Mouse (Mus musculus): ENCODE results near the gene Vmn2r16.

The Vmn2r16 gene

DNA sequence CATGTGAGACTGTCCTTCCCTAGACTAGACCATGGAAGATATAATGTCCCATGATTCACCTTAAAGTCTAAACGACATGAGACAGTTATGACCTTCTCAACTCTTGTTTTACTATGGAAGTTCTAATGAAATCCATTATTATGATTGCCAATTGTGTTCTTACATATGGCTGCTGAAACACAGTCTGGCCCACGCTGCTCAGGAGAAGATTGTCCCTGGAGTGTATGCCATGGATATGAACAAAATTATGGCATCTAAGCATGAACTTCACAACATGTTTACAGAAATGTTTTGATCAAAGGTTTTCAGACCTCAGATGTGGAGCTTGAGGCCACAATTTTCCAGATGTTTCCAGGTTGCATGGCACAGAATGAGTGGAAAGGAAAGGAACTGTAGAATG is at the start of gene Vmn2r16:
Gene Vmn2r16, plus strand, starts transcription at position 301 of the 400 bp plus-strand sequence.
- no peak for DNase-seq (ENCODE audit: low spot score in 2 of 2)

GRCm38 (mm10) chr5:109294655-109295054 is 35.3 kb upstream of the Vmn2r16 start:
- DNase-seq (ENCODE audit: low spot score in 2 of 2): no peak

- DNase-seq (ENCODE audit: low spot score in 2 of 2): no peak
These were observed 32.4 kb upstream of the Vmn2r16 start, which contains the start of gene Vmn2r15 for GRCm38 (mm10) chr5:109297544-109297943. TSS of gene Vmn2r15 (minus strand) at chr5:109297644.

DNA sequence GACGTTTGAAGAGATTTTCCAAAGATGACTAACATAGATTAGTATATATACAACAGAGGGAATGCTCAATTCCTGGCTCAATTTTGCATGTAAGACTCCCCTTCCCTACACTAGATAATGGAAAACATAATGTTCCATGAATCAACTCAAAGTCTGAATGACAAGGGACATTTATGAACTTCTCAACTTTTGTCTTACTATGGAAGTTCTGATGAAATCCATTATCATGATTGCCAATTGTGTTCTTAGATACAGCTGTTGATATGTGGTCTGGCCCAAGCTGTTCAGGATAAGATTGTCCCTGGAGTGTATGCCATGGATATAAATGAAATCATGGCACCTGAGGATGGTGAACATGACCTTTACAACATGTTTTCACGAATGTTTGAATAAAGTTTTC is 89.4 kb downstream of the Vmn2r16 start, which contains the start of gene Vmn2r17:
Gene Vmn2r17, plus strand, starts transcription at position 301 of the 400 bp plus-strand sequence.
- DNase-seq (ENCODE audit: low spot score in 2 of 2): no peak

Measured in urinary bladder, postnatal 36 days (tissue).